Mouse (Mus musculus) frontal cortex, postnatal 14 days (tissue): Measurements from ENCODE around the gene Hectd4.
A peak's percentile ranks its signal among the peaks of the same experiment; 100 is the strongest.
"Not testable (repeated sequence)": the region's sequence is repeated elsewhere in the genome, so short reads cannot be mapped to it uniquely, and the experiment has no call there.

Experiments
- DNase-seq, 2 experiments: peaks; one replicate each; pipeline ENCODE4 v3.0.0; 2022; ENCODE audit warnings: low spot score in 2 of 2

Gene Hectd4

GRCm38 (mm10) chr5:121206540-121206939 is 13.5 kb upstream of the Hectd4 start:
- no peak for DNase-seq

DNA sequence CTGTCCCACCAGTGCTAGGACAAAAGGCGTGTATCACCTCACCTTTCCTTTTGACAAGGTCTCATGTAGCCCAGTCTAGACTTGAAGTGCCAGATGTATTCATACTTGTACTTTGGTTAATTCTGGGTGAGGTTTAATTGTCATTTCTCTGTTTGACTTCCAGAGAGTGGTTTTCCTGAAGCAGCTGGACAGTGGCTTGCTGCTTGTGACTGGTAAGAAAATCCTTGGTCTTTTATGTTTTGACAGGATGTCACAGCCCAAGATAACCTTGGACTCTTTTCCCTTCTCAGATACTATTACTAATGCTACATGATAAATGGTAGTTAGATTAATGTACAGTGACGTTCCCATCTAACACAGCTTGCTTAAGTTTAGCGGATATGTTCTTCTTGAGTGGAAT is 13.0 kb upstream of the Hectd4 start:
- no peak for DNase-seq

- DNase-seq: no peak
Measured at GRCm38 (mm10) chr5:121209755-121210600, 10.0 kb upstream of the Hectd4 start.

DNA sequence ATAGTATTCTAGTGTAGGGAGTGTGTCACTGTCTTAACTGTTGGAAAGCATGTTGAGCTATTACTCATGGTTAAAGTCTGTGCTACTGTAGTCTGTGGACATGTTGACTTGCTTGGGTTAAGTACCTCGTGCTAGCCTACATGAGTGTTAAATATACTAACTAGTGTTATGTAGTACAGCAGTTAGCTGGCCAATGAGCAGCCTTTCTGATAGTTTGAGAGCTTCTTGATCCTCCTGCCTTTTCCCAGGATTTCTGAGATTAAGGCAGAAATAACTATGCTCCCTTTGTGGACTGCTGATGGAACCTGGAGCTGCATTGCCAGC is 9.5 kb upstream of the Hectd4 start:
- no peak for DNase-seq

GRCm38 (mm10) chr5:121212108-121212507 is 7.9 kb upstream of the Hectd4 start:
- DNase-seq: no peak

DNA sequence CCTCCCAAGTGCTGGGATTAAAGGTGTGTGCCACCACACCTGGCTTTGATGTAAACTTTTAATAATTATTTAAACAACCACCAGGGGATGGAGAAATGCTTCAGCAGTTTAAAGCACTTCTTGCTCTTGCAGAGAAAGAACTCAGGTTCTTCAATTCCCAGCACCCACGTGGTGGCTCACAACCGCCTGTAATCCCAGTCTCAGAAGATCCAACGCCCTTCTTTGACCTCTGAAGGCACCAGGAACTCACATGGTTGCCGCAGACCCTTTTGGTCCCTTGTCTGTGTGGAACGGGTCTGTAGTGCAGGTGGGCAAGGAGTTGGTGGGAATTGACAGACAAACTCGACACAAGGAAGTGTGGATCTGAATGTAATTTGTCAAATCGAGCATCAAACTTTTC is 5.3 kb upstream of the Hectd4 start:
- DNase-seq: no peak

GRCm38 (mm10) chr5:121215380-121216125 is 4.5 kb upstream of the Hectd4 start:
- peak; percentile 46 to 76 for DNase-seq

GRCm38 (mm10) chr5:121216126-121216446 is 3.9 kb upstream of the Hectd4 start:
- DNase-seq: no peak

DNA sequence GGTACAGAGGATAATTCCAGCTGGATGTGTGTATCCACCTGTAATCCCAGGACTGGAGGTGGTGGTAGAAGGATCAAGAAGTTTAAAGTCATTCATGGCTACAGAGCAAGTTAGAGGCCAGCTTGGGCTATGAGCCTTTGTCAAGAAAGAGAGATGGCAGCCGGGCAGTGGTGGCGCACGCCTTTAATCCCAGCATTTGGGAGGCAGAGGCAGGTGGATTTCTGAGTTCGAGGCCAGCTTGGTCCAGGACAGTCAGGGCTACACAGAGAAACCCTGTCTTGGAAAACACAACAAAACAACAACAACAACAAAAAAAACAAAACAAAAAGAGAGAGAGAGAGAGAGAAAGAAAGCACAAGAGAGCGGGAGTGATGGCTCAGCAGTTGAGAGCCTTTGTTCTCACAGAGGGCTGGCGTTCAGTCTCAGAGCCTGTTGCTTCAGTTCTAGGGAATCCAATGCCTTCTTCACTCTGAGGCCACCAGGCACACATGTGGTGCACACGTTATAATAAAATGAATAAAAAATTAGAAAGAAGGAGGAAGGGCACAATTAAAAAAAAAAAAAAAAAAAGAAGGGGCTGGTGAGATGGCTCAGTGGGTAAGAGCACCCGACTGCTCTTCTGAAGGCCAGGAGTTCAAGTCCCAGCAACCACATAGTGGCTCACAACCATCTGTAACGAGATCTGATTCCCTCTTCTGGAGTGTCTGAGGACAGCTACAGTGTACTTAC is 3.3 kb upstream of the Hectd4 start:
- not testable (repeated sequence) for DNase-seq

GRCm38 (mm10) chr5:121217313-121217634 is 2.7 kb upstream of the Hectd4 start:
- no peak for DNase-seq

DNA sequence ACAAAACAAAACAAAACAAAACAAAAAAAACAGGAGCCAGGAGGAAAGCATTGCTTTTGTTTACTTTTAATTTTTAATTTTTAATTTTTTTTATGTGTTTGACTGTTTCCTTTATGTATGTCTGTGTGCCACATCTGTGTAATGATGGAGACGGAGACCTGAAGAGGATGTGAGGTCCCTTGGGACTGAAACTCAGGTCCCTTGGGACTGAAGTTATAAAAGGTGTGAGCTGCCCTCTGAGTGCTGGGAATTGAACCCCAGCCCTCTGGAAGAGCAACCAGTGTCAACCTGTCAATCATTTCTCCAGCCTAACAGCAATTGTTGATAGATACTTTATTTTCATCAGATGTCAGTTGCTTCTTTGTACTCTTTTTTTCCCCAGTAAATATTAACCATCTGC is 829 bp upstream of the Hectd4 start:
- DNase-seq: no peak

DNA sequence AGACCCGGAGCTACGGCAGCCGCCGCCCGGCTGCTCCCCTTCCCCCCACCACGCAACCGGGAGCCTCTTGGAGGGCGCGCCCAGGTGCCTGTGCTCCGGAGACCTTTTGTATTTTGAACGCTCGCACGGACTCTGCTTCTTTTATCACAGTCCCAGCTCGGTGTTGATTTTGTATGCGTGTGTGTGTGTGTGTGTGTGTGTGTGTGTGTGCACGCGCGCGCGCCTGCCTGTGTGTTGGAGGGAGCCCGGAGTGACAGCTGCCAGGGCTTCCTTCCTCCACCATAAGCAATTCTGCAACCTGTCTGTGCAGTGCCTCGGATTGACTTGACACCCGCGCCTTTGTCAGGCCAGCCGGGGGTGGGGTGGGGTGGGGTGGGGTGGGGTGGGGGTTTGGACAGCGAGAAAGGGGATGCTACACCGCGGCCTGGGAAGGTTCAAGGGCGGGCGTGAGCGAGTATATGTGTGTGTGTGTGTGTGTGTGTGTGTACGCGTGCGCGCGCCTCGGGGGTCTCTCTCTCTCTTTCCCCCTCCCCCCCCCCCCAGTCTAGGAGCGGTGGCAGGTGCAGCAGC is 798 bp downstream of the Hectd4 start:
- no peak for DNase-seq

DNA sequence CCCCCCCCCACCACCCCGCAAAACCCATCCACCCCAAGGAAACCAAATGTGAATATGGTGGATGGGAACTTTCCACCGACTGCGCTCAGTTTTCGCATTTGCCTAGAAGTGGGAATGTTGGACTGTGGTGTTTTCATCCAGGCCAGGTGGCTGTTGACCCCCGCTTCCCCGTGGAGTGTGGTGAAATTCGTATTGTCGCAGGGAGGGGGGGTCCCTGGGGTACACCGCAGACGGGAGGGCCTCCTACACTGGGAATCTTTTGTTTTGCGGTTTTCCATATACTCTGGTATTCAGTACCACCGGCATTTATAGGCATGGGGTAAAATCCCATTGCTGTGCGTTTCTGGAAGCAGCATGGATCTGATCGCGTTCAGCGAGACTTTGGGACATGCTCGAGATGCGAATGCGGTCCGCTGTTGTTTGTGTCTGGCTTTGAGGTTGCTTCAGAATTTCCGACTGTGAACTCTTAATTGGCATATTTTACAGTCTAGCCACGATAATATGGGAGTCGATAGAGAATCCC is 1.4 kb downstream of the Hectd4 start:
- no peak for DNase-seq

GRCm38 (mm10) chr5:121224020-121224419 is 4.0 kb downstream of the Hectd4 start:
- DNase-seq: not testable (repeated sequence)

DNA sequence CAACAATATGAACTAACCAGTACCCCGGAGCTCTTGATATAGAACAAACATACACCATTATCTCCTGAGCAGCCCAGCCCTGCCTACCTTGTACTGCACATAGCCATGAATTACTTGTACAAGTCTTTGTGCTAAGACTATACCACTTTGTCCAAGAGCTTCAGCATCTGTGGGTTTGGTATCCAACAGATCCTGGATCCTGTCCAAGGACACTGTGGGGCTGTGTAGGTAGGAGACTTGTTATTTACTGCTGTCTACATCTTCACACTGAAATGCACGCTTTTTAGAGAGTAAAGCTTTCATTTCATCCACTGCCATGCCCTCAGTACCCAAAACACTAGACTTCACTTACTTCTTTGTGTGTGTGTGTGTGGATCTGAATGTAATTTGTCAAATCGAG is 4.8 kb downstream of the Hectd4 start:
- no peak for DNase-seq

DNA sequence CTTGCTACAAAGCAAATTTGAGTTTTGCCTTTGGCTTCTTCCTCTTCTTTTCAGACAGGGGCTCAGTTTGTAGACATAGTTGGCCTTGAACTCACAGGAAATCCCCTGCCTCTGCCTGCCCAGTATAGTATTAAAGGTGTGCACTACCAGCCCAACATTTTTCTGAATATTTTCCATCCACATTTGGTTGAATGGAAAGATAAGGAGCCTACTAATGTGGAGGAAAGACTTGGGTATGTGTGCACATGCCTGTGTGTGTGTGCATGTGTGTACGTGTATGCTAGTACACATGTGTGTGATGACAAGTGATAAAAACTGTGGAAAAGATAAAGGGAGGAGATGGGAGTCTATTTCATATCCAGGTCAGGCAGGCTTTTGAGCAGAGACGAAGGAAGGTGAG is 5.8 kb downstream of the Hectd4 start:
- DNase-seq: no peak

DNA sequence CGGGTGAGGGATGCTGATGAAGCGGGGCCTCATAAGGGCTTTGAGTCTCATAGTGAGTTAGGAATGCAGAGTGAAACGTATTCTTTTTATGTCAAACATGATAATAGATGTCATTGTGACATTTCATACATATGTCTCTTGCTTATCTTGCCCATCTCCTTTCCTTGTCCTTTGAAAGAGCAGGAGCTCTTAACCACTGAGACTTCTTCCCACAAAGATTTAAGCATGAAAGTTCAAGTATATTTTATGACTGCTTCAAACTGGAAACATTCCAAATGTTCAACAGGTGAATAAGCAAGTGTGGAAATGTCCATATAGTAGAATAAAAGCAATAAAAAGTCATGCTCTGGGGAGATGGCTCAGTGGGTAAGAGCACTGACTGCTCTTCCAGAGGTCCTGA is 6.4 kb downstream of the Hectd4 start:
- no peak for DNase-seq

GRCm38 (mm10) chr5:121226845-121227244 is 6.8 kb downstream of the Hectd4 start:
- no peak for DNase-seq

DNA sequence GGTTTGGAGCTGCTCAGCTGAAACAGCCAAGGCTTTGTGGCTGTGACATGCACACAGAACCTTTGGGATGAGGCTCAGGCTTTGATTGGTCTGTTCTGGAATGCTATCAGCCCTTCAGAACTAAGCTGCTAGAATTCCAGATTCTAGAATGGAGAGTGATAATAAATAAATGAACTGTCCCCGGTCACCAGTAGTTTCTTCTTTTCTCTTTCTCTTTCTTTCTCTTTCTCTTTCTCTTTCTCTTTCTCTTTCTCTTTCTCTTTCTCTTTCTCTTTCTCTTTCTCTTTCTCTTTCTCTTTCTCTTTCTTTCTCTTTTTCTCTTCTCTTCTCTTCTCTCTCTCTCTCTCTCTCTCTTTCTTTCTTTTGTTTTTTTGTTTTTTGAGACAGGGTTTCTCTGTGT is 7.3 kb downstream of the Hectd4 start:
- not testable (repeated sequence) for DNase-seq

- no peak for DNase-seq
Measured at GRCm38 (mm10) chr5:121229182-121229581, 9.2 kb downstream of the Hectd4 start.

GRCm38 (mm10) chr5:121230811-121231210 is 10.8 kb downstream of the Hectd4 start:
- DNase-seq: no peak

- no peak for DNase-seq
Measured at GRCm38 (mm10) chr5:121232789-121233188, 12.8 kb downstream of the Hectd4 start.
